Mouse (Mus musculus): ENCODE measurements at regions not wholly inside any gene's neighbourhood (a gene's known extent, or its start where the extent isn't known, plus 50 kb on each side); places are given as distances from the start of the nearest gene placed in this dataset.

GRCm38 (mm10) chr13:26354421-26354820, 415.5 kb downstream of the Hdgfl1 start:
- TF ChIP-seq CTCF (IDR thresholded peaks at IDR 0.05; ENCODE audit: low read depth) = no peak
- no peak for ATAC-seq
- no peak overlapping the region for H3K27ac ChIP-seq (ENCODE audit: low read depth, low read length)

GRCm38 (mm10) chr13:26350510-26350909, 419.5 kb downstream of the Hdgfl1 start:
- Histone ChIP-seq H3K9me3 (ENCODE audit: control insufficient read depth) (no peaks in the 10 kb centered on the region), H3K27me3 (replicated peaks; ENCODE audit: control insufficient read depth, insufficient read depth, low read length) (no peaks in the 10 kb centered on the region), H3K27ac (ENCODE audit: low read depth, low read length) (no peak overlapping the region), H3K4me3 (ENCODE audit: low read depth, low read length) (no peak overlapping the region), H3K9ac (ENCODE audit: low read depth, low read length) (no peak overlapping the region), H3K36me3 (ENCODE audit: control insufficient read depth, insufficient read depth) (no peaks in the 10 kb centered on the region), H3K4me1 (replicated peaks; ENCODE audit: control insufficient read depth, insufficient read depth, low read length) (no peaks in the 10 kb centered on the region), H3K4me2 (replicated peaks; ENCODE audit: low read depth) (no peak overlapping the region)
- ATAC-seq = no peak
- no peak for TF ChIP-seq CTCF (IDR thresholded peaks at IDR 0.05; ENCODE audit: low read depth)
- WGBS = 73% methylated on average over 3 of the region's 3 CpGs

More at GRCm38 (mm10) chr13:26354421-26354820, 415.5 kb downstream of the Hdgfl1 start:
- no peaks in the 10 kb centered on the region for H3K9me3 ChIP-seq (ENCODE audit: control insufficient read depth)
- H3K9ac ChIP-seq (ENCODE audit: low read depth, low read length) = no peak overlapping the region
- H3K4me2 ChIP-seq (replicated peaks; ENCODE audit: low read depth) = no peak overlapping the region
- no peaks in the 10 kb centered on the region for H3K27me3 ChIP-seq (replicated peaks; ENCODE audit: control insufficient read depth, insufficient read depth, low read length)
- no peaks in the 10 kb centered on the region for H3K4me1 ChIP-seq (replicated peaks; ENCODE audit: control insufficient read depth, insufficient read depth, low read length)
- H3K4me3 ChIP-seq (ENCODE audit: low read depth, low read length) = no peak overlapping the region
- H3K36me3 ChIP-seq (ENCODE audit: control insufficient read depth, insufficient read depth) = no peaks in the 10 kb centered on the region

DNA sequence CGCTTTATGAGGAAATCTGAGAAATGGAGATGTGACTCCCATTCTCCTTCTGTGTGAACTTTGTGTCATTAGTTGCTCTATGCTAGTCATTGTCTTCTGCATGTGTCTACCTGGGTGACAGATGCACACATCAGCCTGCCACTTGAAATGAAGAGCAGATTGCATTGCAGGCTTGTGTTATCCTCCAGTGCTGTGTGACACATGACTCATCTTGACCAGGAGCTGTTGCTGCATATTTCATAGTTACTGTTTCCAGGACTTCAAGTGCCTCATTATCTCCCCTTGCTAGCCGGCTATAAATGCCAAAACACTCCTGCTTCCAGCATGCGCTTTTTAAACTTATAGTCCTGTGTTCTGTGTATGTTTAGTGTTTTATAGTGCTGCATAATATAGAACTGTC, 431.2 kb downstream of the Hdgfl1 start:
- Histone ChIP-seq H3K9me3 (ENCODE audit: control insufficient read depth) (no peaks in the 10 kb centered on the region), H3K27me3 (replicated peaks; ENCODE audit: control insufficient read depth, insufficient read depth, low read length) (no peaks in the 10 kb centered on the region), H3K9ac (ENCODE audit: low read depth, low read length) (no peak overlapping the region), H3K27ac (ENCODE audit: low read depth, low read length) (no peak overlapping the region), H3K36me3 (ENCODE audit: control insufficient read depth, insufficient read depth) (no peaks in the 10 kb centered on the region), H3K4me3 (ENCODE audit: low read depth, low read length) (no peak overlapping the region), H3K4me2 (replicated peaks; ENCODE audit: low read depth) (no peak overlapping the region), H3K4me1 (replicated peaks; ENCODE audit: control insufficient read depth, insufficient read depth, low read length) (no peaks in the 10 kb centered on the region)
- ATAC-seq = no peak
- 56% methylated on average over 3 of the region's 3 CpGs for WGBS
- no peak for TF ChIP-seq CTCF (IDR thresholded peaks at IDR 0.05; ENCODE audit: low read depth)

GRCm38 (mm10) chr13:26325066-26325465, 444.9 kb downstream of the Hdgfl1 start:
- H3K4me2 ChIP-seq (replicated peaks; ENCODE audit: low read depth) = no peak overlapping the region

DNA sequence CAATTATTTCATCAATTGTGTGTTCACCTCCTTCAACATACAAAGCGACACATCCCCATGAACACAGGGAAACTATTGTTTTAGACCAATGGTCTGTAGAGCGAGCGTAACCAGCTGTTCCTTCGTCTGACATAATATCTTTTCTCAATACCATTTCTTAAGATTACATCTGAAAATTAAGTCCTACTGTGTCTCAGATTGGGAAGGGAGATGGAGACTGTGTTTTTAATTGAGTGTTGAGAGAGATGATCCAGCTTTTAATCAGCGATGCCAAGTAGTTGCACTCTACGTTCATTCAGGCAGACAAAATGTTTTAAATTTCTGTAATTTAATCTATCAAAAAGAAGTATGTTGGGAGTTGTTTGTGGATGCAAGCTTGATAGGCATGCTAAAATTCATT, 445.3 kb downstream of the Hdgfl1 start:
- no peaks in the 10 kb centered on the region for H3K9me3 ChIP-seq (ENCODE audit: control insufficient read depth)
- no peaks in the 10 kb centered on the region for H3K27me3 ChIP-seq (replicated peaks; ENCODE audit: control insufficient read depth, insufficient read depth, low read length)
- ATAC-seq = no peak
- no peaks in the 10 kb centered on the region for H3K4me1 ChIP-seq (replicated peaks; ENCODE audit: control insufficient read depth, insufficient read depth, low read length)
- no peak overlapping the region for H3K4me3 ChIP-seq (ENCODE audit: low read depth, low read length)
- no peak overlapping the region for H3K4me2 ChIP-seq (replicated peaks; ENCODE audit: low read depth)
- H3K36me3 ChIP-seq (ENCODE audit: control insufficient read depth, insufficient read depth) = no peaks in the 10 kb centered on the region
- TF ChIP-seq CTCF (IDR thresholded peaks at IDR 0.05; ENCODE audit: low read depth) = no peak
- H3K27ac ChIP-seq (ENCODE audit: low read depth, low read length) = no peak overlapping the region
- H3K9ac ChIP-seq (ENCODE audit: low read depth, low read length) = no peak overlapping the region
- WGBS = 91% methylated on average over 6 of the region's 6 CpGs

More at GRCm38 (mm10) chr13:26325066-26325465, 444.9 kb downstream of the Hdgfl1 start:
- Histone ChIP-seq H3K4me1 (replicated peaks; ENCODE audit: control insufficient read depth, insufficient read depth, low read length) (no peaks in the 10 kb centered on the region), H3K4me3 (ENCODE audit: low read depth, low read length) (no peak overlapping the region), H3K36me3 (ENCODE audit: control insufficient read depth, insufficient read depth) (no peaks in the 10 kb centered on the region), H3K27me3 (replicated peaks; ENCODE audit: control insufficient read depth, insufficient read depth, low read length) (no peaks in the 10 kb centered on the region), H3K9ac (ENCODE audit: low read depth, low read length) (no peak overlapping the region), H3K9me3 (ENCODE audit: control insufficient read depth) (no peaks in the 10 kb centered on the region), H3K27ac (ENCODE audit: low read depth, low read length) (no peak overlapping the region)
- no peak for TF ChIP-seq CTCF (IDR thresholded peaks at IDR 0.05; ENCODE audit: low read depth)
- WGBS = 75% methylated on average over 3 of the region's 3 CpGs
- ATAC-seq = no peak

DNA sequence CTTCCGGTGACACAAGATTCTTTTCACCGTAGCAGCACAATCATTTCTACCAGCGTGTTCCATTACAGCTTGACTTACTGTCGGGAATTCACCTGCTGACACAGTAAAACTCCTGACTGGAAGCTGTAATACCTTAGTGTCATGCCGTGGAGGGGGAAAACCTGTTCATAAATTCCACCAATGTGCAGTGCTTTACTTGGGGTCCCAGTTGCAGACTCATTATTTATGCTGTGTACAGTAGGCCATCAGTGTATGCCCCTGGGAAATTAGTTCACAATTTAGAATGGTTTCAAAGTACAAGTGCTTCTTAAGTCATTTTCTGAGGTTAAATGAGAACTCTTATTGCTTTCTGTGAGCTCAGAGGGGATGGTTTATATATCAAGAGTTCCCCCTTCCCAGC, 451.4 kb downstream of the Hdgfl1 start:
- Histone ChIP-seq H3K36me3 (ENCODE audit: control insufficient read depth, insufficient read depth) (no peaks in the 10 kb centered on the region), H3K27ac (ENCODE audit: low read depth, low read length) (no peak overlapping the region), H3K4me2 (replicated peaks; ENCODE audit: low read depth) (no peak overlapping the region), H3K4me1 (replicated peaks; ENCODE audit: control insufficient read depth, insufficient read depth, low read length) (no peaks in the 10 kb centered on the region), H3K9me3 (ENCODE audit: control insufficient read depth) (no peaks in the 10 kb centered on the region), H3K9ac (ENCODE audit: low read depth, low read length) (no peak overlapping the region), H3K27me3 (replicated peaks; ENCODE audit: control insufficient read depth, insufficient read depth, low read length) (no peaks in the 10 kb centered on the region), H3K4me3 (ENCODE audit: low read depth, low read length) (no peak overlapping the region)
- WGBS = 75% methylated on average over 5 of the region's 5 CpGs
- TF ChIP-seq CTCF (IDR thresholded peaks at IDR 0.05; ENCODE audit: low read depth) = no peak
- no peak for ATAC-seq
